Mouse (Mus musculus) lung, embryonic 16.5 days (tissue): ENCODE data around the gene Arl9. TPM values are rescaled to one million over a fixed set of nuclear protein-coding genes. Genes with fewer than 3 reads are reported as not detected.
"Not testable (repeated sequence)": the region's sequence is repeated elsewhere in the genome, so short reads cannot be mapped to it uniquely, and the experiment has no call there.

Experiments
- ATAC-seq: fragments of 200-750 bp; cut with Nextera tagmentation; 2 replicates; pipeline ENCODE4 v1.8.0; 2017; ENCODE audit warnings: low read depth, mild to moderate bottlenecking, moderate library complexity
- H3K27ac ChIP-seq: fragments of 300-500 bp; sonication (generic); 2 replicates; pipeline ENCODE4 v1.5.1; 2014; ENCODE audit warnings: mild to moderate bottlenecking, control low read depth, low read length
- H3K27me3 ChIP-seq: fragments of 300-500 bp; sonication (generic); 2 replicates; pipeline ENCODE4 v1.6.1; 2014; ENCODE audit warnings: low read depth, low read length, mixed read lengths; ENCODE audit not compliant: control insufficient read depth, insufficient read depth
- H3K36me3 ChIP-seq: fragments of 300-500 bp; sonication (generic); 2 replicates; pipeline ENCODE4 v1.6.1; 2014; ENCODE audit warnings: low read length; ENCODE audit not compliant: control insufficient read depth, insufficient read depth
- H3K4me1 ChIP-seq: fragments of 300-500 bp; sonication (generic); replicated peaks from 2 replicates; pipeline ENCODE4 v1.6.1; 2014; ENCODE audit warnings: low read length, mixed read lengths; ENCODE audit not compliant: control insufficient read depth, insufficient read depth
- H3K4me2 ChIP-seq: fragments of 300-500 bp; sonication (generic); 2 replicates; pipeline ENCODE4 v1.6.1; 2014; ENCODE audit warnings: low read depth, low read length, control low read depth
- H3K4me3 ChIP-seq: fragments of 300-500 bp; sonication (generic); 2 replicates; pipeline ENCODE4 v1.5.1; 2014; ENCODE audit warnings: mild to moderate bottlenecking, low read length, control low read depth
- H3K9ac ChIP-seq: fragments of 300-500 bp; sonication (generic); 2 replicates; pipeline ENCODE4 v1.6.1; 2014; ENCODE audit warnings: low read length, control low read depth
- H3K9me3 ChIP-seq: fragments of 300-500 bp; sonication (generic); 2 replicates; pipeline ENCODE4 v1.6.1; 2016; ENCODE audit warnings: low read length; ENCODE audit not compliant: control insufficient read depth
- WGBS: fragments of 180-500 bp; shearing (Covaris S2); extraction: QIAGEN DNeasy Blood & Tissue Kit; methylation state at CpG from one replicate; pipeline ENCODE4 v1.1.7; 2014; 5-methylcytosine and 5-hydroxymethylcytosine counted together
- polyA plus RNA-seq: library from polyadenylated mRNA; unstranded; fragments of >200 nt; fragmentation: Nextera tagmentation; extraction: Ambion mirVana; gene quantifications from 2 replicates; pipeline ENCODE4 v1.2.1, GENCODE M21; 2015

Gene Arl9
- polyA plus RNA-seq, 1 experiment from 2014 or later, result 0.60 TPM

GRCm38 (mm10) chr5:77010352-77010751 is 6.5 kb downstream of the Arl9 start:
- H3K27ac ChIP-seq, result no peak overlapping the region
- no peak overlapping the region for H3K4me3 ChIP-seq
- H3K9me3 ChIP-seq, result no peaks in the 10 kb centered on the region
- H3K4me1 ChIP-seq, result no peaks in the 10 kb centered on the region
- no peaks in the 10 kb centered on the region for H3K36me3 ChIP-seq
- 84% methylated on average over 9 of the region's 9 CpGs for WGBS
- H3K9ac ChIP-seq, result no peak overlapping the region
- no peaks in the 10 kb centered on the region for H3K27me3 ChIP-seq
- H3K4me2 ChIP-seq, result no peak overlapping the region
- ATAC-seq, result no peak

DNA sequence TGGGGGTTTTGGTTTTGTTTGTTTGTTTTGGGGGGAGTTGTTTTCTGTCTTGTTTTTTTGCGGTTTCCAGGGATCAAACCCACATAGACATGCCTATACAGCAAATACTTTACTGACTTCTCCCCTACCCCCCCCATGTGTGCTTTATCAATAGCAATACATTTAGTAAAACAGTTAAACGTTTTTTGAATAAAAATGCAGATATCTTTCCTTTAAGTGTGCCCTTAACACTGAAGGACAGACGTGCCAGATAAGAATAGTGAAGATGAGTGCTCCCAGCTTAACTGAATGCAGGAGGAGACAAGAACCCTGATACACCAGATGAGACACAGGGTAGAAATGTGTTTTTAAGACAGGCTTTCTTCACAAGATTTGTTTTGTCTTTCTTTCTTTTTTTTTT is 7.2 kb downstream of the Arl9 start:
- 55% methylated on average over 3 of the region's 3 CpGs for WGBS

GRCm38 (mm10) chr5:77013171-77013570 is 9.3 kb downstream of the Arl9 start:
- Histone ChIP-seq H3K27me3 (no peaks in the 10 kb centered on the region), H3K4me3 (no peak overlapping the region), H3K27ac (no peak overlapping the region), H3K36me3 (no peaks in the 10 kb centered on the region), H3K9ac (no peak overlapping the region), H3K4me1 (0 out of 2 replicates have a peak, but pooled peaks cover 2% of the 10 kb centered on the region), H3K9me3 (no peaks in the 10 kb centered on the region), H3K4me2 (no peak overlapping the region)
- ATAC-seq, result no peak
- WGBS, result 55% methylated on average over 3 of the region's 3 CpGs

More for the DNA sequence above, 7.2 kb downstream of the Arl9 start:
- no peaks in the 10 kb centered on the region for H3K27me3 ChIP-seq
- no peak overlapping the region for H3K27ac ChIP-seq
- no peak overlapping the region for H3K9ac ChIP-seq
- ATAC-seq, result no peak
- no peak overlapping the region for H3K4me3 ChIP-seq
- no peaks in the 10 kb centered on the region for H3K36me3 ChIP-seq
- H3K4me1 ChIP-seq, result 0 out of 2 replicates have a peak, but pooled peaks cover 2% of the 10 kb centered on the region
- no peaks in the 10 kb centered on the region for H3K9me3 ChIP-seq
- no peak overlapping the region for H3K4me2 ChIP-seq

DNA sequence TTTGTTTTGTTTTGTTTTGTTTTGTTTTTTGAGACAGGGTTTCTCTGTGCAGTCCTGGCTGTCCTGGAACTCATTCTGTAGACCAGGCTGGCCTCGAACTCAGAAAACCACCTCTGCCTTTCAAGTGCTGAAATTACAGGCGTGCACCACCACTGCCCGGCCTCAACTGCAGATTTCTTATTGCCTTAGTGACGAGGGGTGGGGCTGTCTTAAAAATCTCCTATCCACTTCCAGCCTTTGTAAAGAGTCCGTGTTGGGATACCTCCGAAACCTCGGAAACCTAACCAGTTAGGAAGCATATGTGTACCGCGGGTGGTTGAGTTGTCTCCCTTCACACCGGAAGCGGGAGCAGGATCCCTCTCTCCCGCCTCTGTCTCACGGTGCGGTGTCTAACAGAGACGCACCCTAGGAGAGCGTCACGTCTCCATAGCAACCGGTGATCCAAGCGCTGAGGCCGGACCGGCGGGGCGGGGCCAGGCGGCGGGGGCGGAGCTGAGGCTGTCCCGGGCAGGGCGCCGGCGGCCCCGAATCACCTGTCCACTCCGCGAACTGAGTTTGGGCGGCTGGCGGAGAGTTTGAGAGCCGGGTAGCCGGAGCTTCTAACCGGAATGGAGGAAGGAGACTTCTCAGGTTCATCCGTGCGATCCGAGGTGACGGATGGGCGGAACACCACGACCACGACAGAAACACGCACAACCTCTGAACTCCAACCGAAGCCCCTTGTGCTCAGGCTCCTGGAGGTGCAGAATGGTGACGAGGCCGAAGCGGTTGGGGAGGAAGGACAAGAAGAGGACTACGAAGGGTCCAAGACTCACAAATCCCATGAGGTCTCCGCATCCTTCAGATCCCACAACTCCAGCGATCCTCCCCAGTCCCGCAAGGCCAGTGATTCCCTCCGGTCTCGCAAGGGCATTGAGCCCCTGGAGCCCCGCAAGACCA is 12.0 kb downstream of the Arl9 start, which contains the start of gene Thegl:
TSS of gene Thegl (plus strand) at position 480 of the 939 bp plus-strand sequence.
- peak within 1 kb of the TSS; percentile 32; the same call in 1 of the 2 replicates for H3K9ac ChIP-seq
- no peaks in the 10 kb centered on the region for H3K9me3 ChIP-seq
- ATAC-seq, result peak; percentile 99
- H3K27ac ChIP-seq, result no peak within 1 kb of the TSS
- peak within 1 kb of the TSS; percentile 86 for H3K4me2 ChIP-seq
- no peaks in the 10 kb centered on the region for H3K27me3 ChIP-seq
- WGBS, result 9% methylated on average over 57 of the region's 57 CpGs
- H3K4me3 ChIP-seq, result peak within 1 kb of the TSS; percentile 41
- 0 out of 2 replicates have a peak, but pooled peaks cover 2% of the 10 kb centered on the region for H3K4me1 ChIP-seq
- no peaks in the 10 kb centered on the region for H3K36me3 ChIP-seq

DNA sequence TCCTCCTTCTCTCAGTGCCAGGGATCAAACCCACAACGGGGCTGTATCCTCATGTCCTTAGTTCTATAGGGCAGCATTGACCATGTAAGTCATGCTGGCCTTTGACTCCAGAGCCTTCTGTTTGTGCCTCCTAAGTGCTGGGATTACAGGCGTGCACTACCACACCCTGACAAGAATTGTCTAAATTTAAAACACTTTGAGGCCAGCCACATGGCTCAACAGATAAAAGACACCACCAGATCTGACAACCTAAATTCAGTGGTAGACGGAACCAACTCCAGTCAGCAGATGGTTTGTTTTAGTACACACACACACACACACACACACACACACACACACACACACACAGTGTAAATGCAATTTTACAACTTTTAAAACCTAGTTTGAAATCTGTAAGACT is 24.2 kb downstream of the Arl9 start:
- H3K9ac ChIP-seq, result no peak overlapping the region
- H3K4me2 ChIP-seq, result no peak overlapping the region
- 60% methylated on average over 3 of the region's 3 CpGs for WGBS
- H3K9me3 ChIP-seq, result no peaks in the 10 kb centered on the region
- H3K36me3 ChIP-seq, result no peaks in the 10 kb centered on the region
- ATAC-seq, result no peak
- no peak overlapping the region for H3K27ac ChIP-seq
- H3K27me3 ChIP-seq, result no peaks in the 10 kb centered on the region
- no peak overlapping the region for H3K4me3 ChIP-seq
- no peaks in the 10 kb centered on the region for H3K4me1 ChIP-seq

DNA sequence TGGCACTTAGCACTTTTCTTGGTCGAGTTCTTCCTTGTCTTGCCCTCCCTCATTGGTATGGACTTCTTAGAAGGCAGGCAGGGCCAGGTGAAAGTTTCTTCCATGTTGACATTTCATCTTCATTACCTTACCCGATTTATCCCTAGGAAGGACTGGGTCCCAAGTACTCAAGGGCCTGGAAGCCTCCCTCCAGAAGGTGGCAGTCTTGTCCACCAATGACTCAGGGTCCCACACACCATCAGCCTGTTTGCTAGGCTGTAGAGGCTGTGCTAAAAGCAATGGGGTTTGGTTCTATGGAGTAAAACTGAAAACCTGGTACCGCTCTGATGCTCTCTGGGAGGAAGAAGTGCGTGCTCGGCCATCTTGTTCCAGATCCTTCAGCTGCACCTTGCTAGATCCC is 25.9 kb downstream of the Arl9 start:
- 70% methylated on average over 5 of the region's 5 CpGs for WGBS
- Histone ChIP-seq H3K9ac (no peak overlapping the region), H3K4me2 (no peak overlapping the region), H3K36me3 (no peaks in the 10 kb centered on the region), H3K9me3 (no peaks in the 10 kb centered on the region), H3K4me3 (no peak overlapping the region), H3K27ac (no peak overlapping the region), H3K4me1 (no peaks in the 10 kb centered on the region), H3K27me3 (no peaks in the 10 kb centered on the region)
- ATAC-seq, result peak; percentile 59; the same call in 1 of the 2 replicates

DNA sequence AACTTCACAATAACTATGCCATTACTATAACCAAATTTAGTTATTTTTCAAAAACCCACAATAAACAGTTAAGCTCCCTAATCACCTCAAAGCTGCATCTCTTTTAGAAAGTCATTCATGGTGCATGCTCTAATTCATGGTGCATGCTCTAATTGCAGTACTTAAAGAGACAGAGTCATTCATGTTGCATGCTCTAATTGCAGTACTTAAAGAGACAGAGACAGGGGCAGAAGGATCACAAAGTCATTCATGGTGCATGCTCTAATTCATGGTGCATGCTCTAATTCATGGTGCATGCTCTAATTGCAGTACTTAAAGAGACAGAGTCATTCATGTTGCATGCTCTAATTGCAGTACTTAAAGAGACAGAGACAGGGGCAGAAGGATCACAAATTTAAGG is 31.2 kb downstream of the Arl9 start:
- not testable (repeated sequence) for H3K4me1 ChIP-seq, H3K4me2 ChIP-seq, H3K4me3 ChIP-seq, H3K36me3 ChIP-seq, H3K9me3 ChIP-seq, H3K27me3 ChIP-seq, H3K27ac ChIP-seq, H3K9ac ChIP-seq, ATAC-seq

GRCm38 (mm10) chr5:77038451-77038850 is 34.6 kb downstream of the Arl9 start:
- Histone ChIP-seq H3K9me3 (no peaks in the 10 kb centered on the region; the same call in 1 of the 2 replicates), H3K9ac (no peak overlapping the region), H3K4me3 (no peak overlapping the region), H3K27me3 (no peaks in the 10 kb centered on the region), H3K36me3 (no peaks in the 10 kb centered on the region), H3K27ac (no peak overlapping the region), H3K4me1 (no peaks in the 10 kb centered on the region), H3K4me2 (no peak overlapping the region)
- no peak for ATAC-seq
- 86% methylated on average over 10 of the region's 10 CpGs for WGBS

GRCm38 (mm10) chr5:77039391-77039790 is 35.5 kb downstream of the Arl9 start:
- Histone ChIP-seq H3K27me3 (no peaks in the 10 kb centered on the region), H3K36me3 (no peaks in the 10 kb centered on the region), H3K27ac (no peak overlapping the region), H3K4me1 (no peaks in the 10 kb centered on the region), H3K9ac (no peak overlapping the region), H3K9me3 (no peaks in the 10 kb centered on the region; the same call in 1 of the 2 replicates), H3K4me3 (no peak overlapping the region), H3K4me2 (no peak overlapping the region)
- ATAC-seq, result no peak
